Mouse (Mus musculus): ENCODE data around the gene Syt7.

DNA sequence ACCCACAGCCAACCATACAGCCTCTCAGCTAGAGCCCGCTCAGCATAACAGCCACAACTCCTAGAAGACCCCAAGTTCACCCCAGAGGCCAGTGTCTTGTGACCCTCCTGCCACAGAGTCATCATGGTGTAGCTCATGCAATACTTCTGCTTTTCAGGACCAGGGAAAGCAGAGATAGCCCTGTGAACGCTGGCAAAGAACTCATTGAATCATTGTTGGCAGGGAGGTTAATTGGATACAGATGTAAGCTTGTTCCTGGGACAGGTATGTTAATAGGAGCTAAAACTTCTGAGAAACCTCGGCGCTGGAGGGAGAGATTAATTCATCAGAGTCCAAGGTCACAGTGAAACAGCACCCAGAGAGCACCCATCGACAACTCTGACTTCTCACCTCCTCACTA, 48.2 kb upstream of the Syt7 start:
- TF ChIP-seq POLR2A (IDR thresholded peaks at IDR 0.05; ENCODE audit: extremely low read depth, insufficient read depth, low read length) (no peak), CTCF (IDR thresholded peaks at IDR 0.05; ENCODE audit: low read depth, low read length) (no peak)
